ENCODE assay signal across 20 mouse cellular contexts in genomic region chr3:66215759-66216158, GRCm38 (mm10). TPM values are rescaled to one million over a fixed set of nuclear protein-coding genes. Genes with fewer than 3 reads are reported as not detected.
A peak's percentile ranks its signal among the peaks of the same experiment; 100 is the strongest.
DNase-seq lines count a peak whose midpoint lies in the region; ATAC-seq and TF ChIP-seq lines count a peak whose summit lies in the region.
"Had no signal": no experiment of that assay in that cellular context is flagged by ENCODE, and none has a peak within 500 bp of the region (broad histone marks: within the 10 kb centered on the region; RNA-seq: fewer than 3 reads in every experiment).

No protein-coding gene starts in this region.

- TF ChIP-seq POLR2A in embryonic fibroblast, embryonic 13.5 days (IDR thresholded peaks at IDR 0.05; ENCODE audit: low read depth, low read length): no peak

- TF ChIP-seq CTCF in embryonic fibroblast, embryonic 13.5 days (IDR thresholded peaks at IDR 0.05; ENCODE audit: borderline replicate concordance, insufficient read depth, low read length): no peak

- no peak overlapping the region for H3K9ac ChIP-seq in hindbrain, embryonic 11.5 days (ENCODE audit: low read depth, low read length)
- no peak overlapping the region for H3K9ac ChIP-seq in hindbrain, embryonic 14.5 days
- H3K9ac ChIP-seq in liver, embryonic 12.5 days: no peak overlapping the region
- H3K9ac ChIP-seq: forebrain, embryonic 15.5 days; hindbrain, embryonic 15.5 days had no signal

- H3K27ac ChIP-seq in hindbrain, embryonic 11.5 days (ENCODE audit: low read depth, low read length): no peak overlapping the region
- H3K27ac ChIP-seq in hindbrain, embryonic 14.5 days: no peak overlapping the region
- H3K27ac ChIP-seq in embryonic fibroblast, embryonic 13.5 days (ENCODE audit: insufficient read depth, low read length): peak overlapping the region; percentile 99
- no peak overlapping the region for H3K27ac ChIP-seq in liver, embryonic 12.5 days
- H3K27ac ChIP-seq: forebrain, embryonic 15.5 days; hindbrain, embryonic 15.5 days had no signal

- H3K9me3 ChIP-seq in hindbrain, embryonic 11.5 days (ENCODE audit: control insufficient read depth, low read length): no peaks in the 10 kb centered on the region
- no peaks in the 10 kb centered on the region for H3K9me3 ChIP-seq in hindbrain, embryonic 14.5 days (ENCODE audit: control insufficient read depth, low read length)
- no peaks in the 10 kb centered on the region for H3K9me3 ChIP-seq in liver, embryonic 12.5 days (replicated peaks)
- H3K9me3 ChIP-seq: forebrain, embryonic 15.5 days; hindbrain, embryonic 15.5 days had no signal

- H3K4me2 ChIP-seq in hindbrain, embryonic 11.5 days (replicated peaks; ENCODE audit: low read depth, low read length): no peak overlapping the region
- H3K4me2 ChIP-seq in hindbrain, embryonic 14.5 days (replicated peaks): no peak overlapping the region
- H3K4me2 ChIP-seq in liver, embryonic 12.5 days: no peak overlapping the region
- H3K4me2 ChIP-seq: forebrain, embryonic 15.5 days; hindbrain, embryonic 15.5 days had no signal

- H3K4me1 ChIP-seq in hindbrain, embryonic 11.5 days (replicated peaks; ENCODE audit: control insufficient read depth, insufficient read depth, low read length): no peaks in the 10 kb centered on the region
- H3K4me1 ChIP-seq in hindbrain, embryonic 14.5 days (replicated peaks; ENCODE audit: control insufficient read depth, insufficient read depth, low read length): peaks cover 4% of the 10 kb centered on the region; the same call in 1 of the 2 replicates
- H3K4me1 ChIP-seq in embryonic fibroblast, embryonic 13.5 days (ENCODE audit: control insufficient read depth, insufficient read depth, low read length): peaks cover 11% of the 10 kb centered on the region
- H3K4me1 ChIP-seq in liver, embryonic 12.5 days: no peaks in the 10 kb centered on the region
- H3K4me1 ChIP-seq: forebrain, embryonic 15.5 days had no signal

- peak; percentile 6 for DNase-seq in hindbrain, embryonic 11.5 days (ENCODE audit: low spot score)
- no peak for DNase-seq in hindbrain, embryonic 14.5 days (ENCODE audit: low spot score)
- DNase-seq in 3134 (ENCODE audit: extremely low read depth, insufficient read length, low spot score) (peak; percentile 62), adipocyte (ENCODE audit: low spot score) (peak; percentile 30)
- no peak for DNase-seq in layer of hippocampus, postnatal 36 days
- no peak for DNase-seq in adrenal gland, adult 18-20 months (ENCODE audit: low spot score in 2 of 2)
- DNase-seq: adrenal gland, postnatal 25 days; gastrocnemius, postnatal 36 days; kidney, postnatal 14 days; lung, postnatal 36 days; right cerebral cortex, postnatal 25 days; thymus, postnatal 14 days had no signal

- no peak for ATAC-seq in hindbrain, embryonic 11.5 days (ENCODE audit: low FRiP score)
- ATAC-seq in hindbrain, embryonic 14.5 days (ENCODE audit: low FRiP score): no peak
- ATAC-seq in liver, embryonic 12.5 days: no peak
- ATAC-seq: forebrain, embryonic 15.5 days; midbrain, embryonic 16.5 days had no signal

- H3K27me3 ChIP-seq in hindbrain, embryonic 11.5 days (ENCODE audit: control insufficient read depth, insufficient read depth, low read length): no peaks in the 10 kb centered on the region
- no peaks in the 10 kb centered on the region for H3K27me3 ChIP-seq in hindbrain, embryonic 14.5 days (ENCODE audit: control insufficient read depth, insufficient read depth, low read length)
- H3K27me3 ChIP-seq in liver, embryonic 12.5 days (replicated peaks): peaks cover 13% of the 10 kb centered on the region
- H3K27me3 ChIP-seq: forebrain, embryonic 15.5 days had no signal

- no peaks in the 10 kb centered on the region for H3K36me3 ChIP-seq in hindbrain, embryonic 11.5 days (ENCODE audit: control insufficient read depth, insufficient read depth, low read length)
- no peaks in the 10 kb centered on the region for H3K36me3 ChIP-seq in hindbrain, embryonic 14.5 days (replicated peaks; ENCODE audit: control insufficient read depth, insufficient read depth)
- no peaks in the 10 kb centered on the region for H3K36me3 ChIP-seq in liver, embryonic 12.5 days
- H3K36me3 ChIP-seq: forebrain, embryonic 15.5 days; hindbrain, embryonic 15.5 days had no signal

- WGBS in hindbrain, embryonic 11.5 days: 71% methylated on average over 8 of the region's 8 CpGs
- WGBS in hindbrain, embryonic 14.5 days: 73% methylated on average over 8 of the region's 8 CpGs
- 61% methylated on average over 8 of the region's 8 CpGs for WGBS in liver, embryonic 12.5 days (ENCODE audit: insufficient replicate concordance)

- no peak overlapping the region for H3K4me3 ChIP-seq in hindbrain, embryonic 11.5 days (ENCODE audit: low read depth, low read length)
- no peak overlapping the region for H3K4me3 ChIP-seq in hindbrain, embryonic 14.5 days (replicated peaks; ENCODE audit: low read length)
- no peak overlapping the region for H3K4me3 ChIP-seq in embryonic fibroblast, embryonic 13.5 days (ENCODE audit: insufficient read depth, low read length)
- no peak overlapping the region for H3K4me3 ChIP-seq in liver, embryonic 12.5 days
- H3K4me3 ChIP-seq: forebrain, embryonic 15.5 days; hindbrain, embryonic 15.5 days had no signal

RNA-seq across cellular contexts. Expression of gene Ptx3, which starts 4.0 kb away (rescaled TPM):
- polyA plus RNA-seq in hindbrain, embryonic 11.5 days (2014; fragmentation: Nextera tagmentation; extraction: Ambion mirVana): 38.9 and 39.0 TPM in 2 replicates
- polyA plus RNA-seq in hindbrain, embryonic 14.5 days (2014; fragmentation: Nextera tagmentation; extraction: Ambion mirVana): 2.1 and 3.6 TPM in 2 replicates
- polyA plus RNA-seq in embryonic fibroblast, embryonic 13.5 days (2011; ENCODE audit: insufficient read length, low read depth, missing spikeins): 78.9 and 165 TPM in 2 replicates
- 1 to 10 TPM; 1.9 to 2.4 TPM for total RNA-seq in layer of hippocampus, postnatal 36 days (2021)
- 0.44 and 0.69 TPM in 2 replicates for polyA plus RNA-seq in liver, embryonic 12.5 days (2016; fragmentation: Nextera tagmentation; extraction: Ambion mirVana)
- total RNA-seq in adrenal gland, adult 18-20 months (2021): under 1 TPM in 1 of 2 experiments, not detected in 1; 0.70 TPM
- total RNA-seq: adrenal gland, postnatal 25 days; liver, adult 2 months; MEL; neutrophil, adult 5-6 weeks had no signal
- polyA plus RNA-seq: liver, adult 2 months had no signal

Comparison
In these comparisons a context has a peak if more than half of its experiments do, and no peak if none do; other contexts are left out.
1. DNase-seq: peak in hindbrain, embryonic 11.5 days (single experiment), 3134 (single experiment) and adipocyte (single experiment); none in hindbrain, embryonic 14.5 days (single experiment), layer of hippocampus, postnatal 36 days (0 of 2) and adrenal gland, adult 18-20 months (0 of 2).